Mouse (Mus musculus) gastrocnemius, adult 2 months (tissue): ENCODE data around the gene Gnmt. TPM values are rescaled to one million over a fixed set of nuclear protein-coding genes. Genes with fewer than 3 reads are reported as not detected.
A peak's percentile ranks its signal among the peaks of the same experiment; 100 is the strongest.
"Not testable (repeated sequence)": the region's sequence is repeated elsewhere in the genome, so short reads cannot be mapped to it uniquely, and the experiment has no call there.

Experiments
- DNase-seq: peaks from one replicate; pipeline ENCODE4 v3.0.0; 2022
- H3K27ac ChIP-seq: fragments of 200-600 bp; 2 replicates; pipeline ENCODE4 v1.8.1; 2022; ENCODE audit warnings: mild to moderate bottlenecking
- H3K4me3 ChIP-seq: fragments of 200-600 bp; 2 replicates; pipeline ENCODE4 v1.8.1; 2022; ENCODE audit warnings: mild to moderate bottlenecking, moderate library complexity
- CTCF ChIP-seq: fragments of 200-600 bp; IDR thresholded peaks from 2 replicates; pipeline ENCODE4 v1.8.1; 2022; ENCODE audit warnings: antibody characterized with exemption, mild to moderate bottlenecking, moderate library complexity
- intact Hi-C: fragments of 180-260 bp; cut with DNase I; formaldehyde crosslinking; loops from one replicate; pipeline ENCODE4 v1.15.1; 2025
- long read RNA-seq, 2 experiments: library from polyadenylated mRNA; stranded (forward); transcript quantifications; one replicate each; pipeline ENCODE4 v2.0.0; 2021
- total RNA-seq, 2 experiments: library from RNA; stranded (reverse); gene quantifications; 2 replicates each; pipeline ENCODE4 v1.2.3; 2021

The Gnmt gene
- 1 to 10 TPM; 1.7 to 4.8 TPM for total RNA-seq
- long read RNA-seq, experiment 1, transcript Gnmt-201 (6 exons, 1,035 nt), result major isoform, 5 of 5 reads
- long read RNA-seq, experiment 1, partial matches to known transcripts, result 0 of 5 reads
- long read RNA-seq, experiment 1, other reads (novel, unspliced or antisense), result 0 of 5 reads
- long read RNA-seq, experiment 2, partial matches to known transcripts, result 0 of 4 reads
- long read RNA-seq, experiment 2, other reads (novel, unspliced or antisense), result 1 of 4 reads

GRCm38 (mm10) chr17:46728904-46729318, at the start of gene Gnmt:
Gene Gnmt, minus strand, starts transcription at chr17:46729168.
- DNase-seq, result no peak
- intact Hi-C loops, result no loop called here
- no peak for TF ChIP-seq CTCF
- Histone ChIP-seq H3K27ac (0 out of 2 replicates have a peak within 1 kb of the TSS, but pooled peaks have one; percentile 10), H3K4me3 (peak within 1 kb of the TSS; percentile 42)

DNA sequence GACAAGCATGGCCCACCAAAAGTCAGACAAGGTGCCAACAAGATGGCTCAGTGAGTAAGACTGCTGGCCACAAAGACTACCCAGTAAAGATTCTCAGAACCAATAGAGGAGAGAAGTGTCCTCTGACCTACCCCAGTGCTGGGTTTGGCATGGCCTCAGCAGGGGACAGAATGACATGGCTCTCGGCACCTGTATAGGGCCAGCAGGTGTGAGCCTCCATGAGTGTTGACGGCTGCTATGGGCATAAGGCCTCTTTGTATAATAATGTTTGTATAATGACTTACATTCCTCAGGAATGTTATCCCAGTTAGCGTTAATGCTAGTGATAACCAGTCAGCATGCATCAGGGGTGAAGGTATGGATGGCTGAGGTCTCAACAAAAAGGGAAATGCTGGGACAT, 47.1 kb upstream of the Gnmt start:
- no peak for TF ChIP-seq CTCF
- Histone ChIP-seq H3K27ac (no peak overlapping the region), H3K4me3 (no peak overlapping the region)
- no peak for DNase-seq
- intact Hi-C loops, result no loop called here

GRCm38 (mm10) chr17:46775070-46775469, 46.1 kb upstream of the Gnmt start:
- H3K27ac ChIP-seq, result no peak overlapping the region
- no peak for DNase-seq
- intact Hi-C loops, result no loop called here
- TF ChIP-seq CTCF, result no peak
- H3K4me3 ChIP-seq, result no peak overlapping the region

GRCm38 (mm10) chr17:46774131-46774472, 45.1 kb upstream of the Gnmt start:
- intact Hi-C loops, result no loop called here
- TF ChIP-seq CTCF, result no peak
- H3K4me3 ChIP-seq, result peak overlapping the region; percentile 81
- no peak for DNase-seq
- H3K27ac ChIP-seq, result peak overlapping the region; percentile 96

- peak; percentile 10; the same call in 1 of the 2 replicates for TF ChIP-seq CTCF
- intact Hi-C loops, result no loop called here
- DNase-seq, result no peak
- H3K27ac ChIP-seq, result peak overlapping the region; percentile 96
- peak overlapping the region; percentile 81 for H3K4me3 ChIP-seq
These were observed 44.5 kb upstream of the Gnmt start for GRCm38 (mm10) chr17:46773278-46774130.

DNA sequence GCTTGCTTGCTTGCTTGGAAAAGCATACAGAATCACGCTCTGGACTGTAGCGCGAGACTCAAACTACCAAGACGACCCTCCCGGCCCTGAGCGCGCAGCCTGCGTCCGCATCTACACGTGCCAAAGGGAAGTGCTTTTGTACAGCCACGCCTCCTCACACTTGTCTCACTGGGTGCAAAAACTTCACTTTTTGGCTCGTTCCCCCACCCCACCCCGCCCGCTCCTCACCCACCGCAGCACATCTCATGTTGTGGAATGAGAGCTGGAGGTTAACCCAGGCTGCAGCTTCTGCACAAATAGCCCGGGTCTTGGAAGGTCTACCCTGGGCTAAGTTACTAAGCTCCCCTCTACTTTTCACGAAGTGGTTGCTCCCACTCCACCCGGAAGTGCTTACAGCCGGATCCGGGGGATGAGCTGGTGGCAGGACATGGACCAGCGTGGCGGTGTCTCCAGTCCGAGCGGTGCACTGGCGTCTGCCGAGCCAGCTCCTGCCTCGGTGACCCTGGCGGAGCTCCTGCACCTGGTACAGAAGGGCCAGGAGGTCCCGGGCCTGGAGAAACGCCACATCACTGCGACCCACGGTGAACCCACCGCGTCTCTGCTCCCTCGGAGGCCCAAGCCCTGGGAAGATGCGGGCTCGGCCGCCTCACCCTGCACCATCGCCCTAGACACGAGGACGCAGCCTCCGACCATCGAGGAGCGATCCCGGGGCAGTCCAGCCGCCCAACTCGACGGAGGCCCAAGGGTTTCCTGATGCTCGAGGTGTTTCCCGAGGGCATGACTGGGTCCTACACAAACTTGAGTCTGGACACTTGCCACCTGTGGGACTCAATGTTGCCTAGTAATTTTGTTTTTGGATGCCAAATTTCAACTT, 43.7 kb upstream of the Gnmt start, which contains the start of gene 2310039H08Rik:
TSS of gene 2310039H08Rik (plus strand) at position 232 of the 874 bp plus-strand sequence.
- peak; percentile 90 for DNase-seq
- Histone ChIP-seq H3K4me3 (peak within 1 kb of the TSS; percentile 81), H3K27ac (peak within 1 kb of the TSS; percentile 96)
- intact Hi-C loops, result no loop called here
- TF ChIP-seq CTCF, result no peak

- DNase-seq, result no peak
- TF ChIP-seq CTCF, result no peak
- H3K4me3 ChIP-seq, result peak overlapping the region; percentile 81
- H3K27ac ChIP-seq, result peak overlapping the region; percentile 96
- intact Hi-C loops, result no loop called here
These were observed 43.1 kb upstream of the Gnmt start for GRCm38 (mm10) chr17:46772038-46772403.

DNA sequence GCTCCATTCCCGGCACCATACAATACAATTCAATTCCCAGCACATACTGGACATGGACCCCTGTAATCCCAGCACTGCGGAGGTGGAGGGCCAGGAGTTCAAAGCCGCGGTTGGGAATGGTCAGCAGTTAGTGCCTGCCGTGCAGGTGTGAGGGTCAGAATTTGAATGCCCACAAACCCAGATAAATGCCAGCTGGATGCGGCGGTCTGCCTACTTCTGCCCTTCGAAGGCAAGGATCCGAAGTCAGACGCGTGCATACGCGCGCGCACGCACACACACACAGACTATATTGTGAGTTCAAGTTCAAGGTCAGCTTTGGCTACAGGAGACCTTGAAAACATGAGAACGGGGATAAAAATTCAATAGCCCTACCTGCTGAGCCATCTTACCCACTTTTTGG, 42.6 kb upstream of the Gnmt start:
- TF ChIP-seq CTCF, result no peak
- no peak for DNase-seq
- H3K27ac ChIP-seq, result peak overlapping the region; percentile 96
- H3K4me3 ChIP-seq, result peak overlapping the region; percentile 81
- intact Hi-C loops, result no loop called here

- no peak overlapping the region for H3K27ac ChIP-seq
- intact Hi-C loops, result no loop called here
- no peak for TF ChIP-seq CTCF
- no peak for DNase-seq
- no peak overlapping the region for H3K4me3 ChIP-seq
These were observed 42.1 kb upstream of the Gnmt start for GRCm38 (mm10) chr17:46771025-46771424.

GRCm38 (mm10) chr17:46770546-46770945, 41.6 kb upstream of the Gnmt start:
- intact Hi-C loops, result no loop called here
- no peak for DNase-seq
- no peak for TF ChIP-seq CTCF
- Histone ChIP-seq H3K4me3 (no peak overlapping the region), H3K27ac (no peak overlapping the region)

DNA sequence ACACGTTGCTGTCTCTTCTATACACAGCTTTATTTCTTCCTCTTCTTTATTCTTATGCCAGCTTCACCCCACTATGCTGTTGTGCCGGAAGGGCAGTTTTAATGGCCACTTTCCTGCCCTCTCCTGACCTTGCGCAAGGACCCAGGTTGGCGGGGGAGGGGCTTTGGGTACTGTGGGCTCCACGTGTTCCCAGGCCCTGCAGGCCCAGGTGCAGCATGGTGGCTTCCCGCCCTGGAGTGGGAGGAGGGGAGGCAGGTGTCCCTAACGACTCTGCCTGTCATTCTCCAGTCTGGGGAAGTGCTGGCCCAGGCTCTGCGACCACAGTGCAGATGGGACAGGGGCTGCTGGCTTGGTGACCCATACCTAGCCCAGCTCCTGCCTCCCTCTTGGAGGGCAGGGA, 38.9 kb upstream of the Gnmt start:
- no peak for TF ChIP-seq CTCF
- DNase-seq, result no peak
- H3K27ac ChIP-seq, result no peak overlapping the region
- intact Hi-C loops, result no loop called here
- no peak overlapping the region for H3K4me3 ChIP-seq

DNA sequence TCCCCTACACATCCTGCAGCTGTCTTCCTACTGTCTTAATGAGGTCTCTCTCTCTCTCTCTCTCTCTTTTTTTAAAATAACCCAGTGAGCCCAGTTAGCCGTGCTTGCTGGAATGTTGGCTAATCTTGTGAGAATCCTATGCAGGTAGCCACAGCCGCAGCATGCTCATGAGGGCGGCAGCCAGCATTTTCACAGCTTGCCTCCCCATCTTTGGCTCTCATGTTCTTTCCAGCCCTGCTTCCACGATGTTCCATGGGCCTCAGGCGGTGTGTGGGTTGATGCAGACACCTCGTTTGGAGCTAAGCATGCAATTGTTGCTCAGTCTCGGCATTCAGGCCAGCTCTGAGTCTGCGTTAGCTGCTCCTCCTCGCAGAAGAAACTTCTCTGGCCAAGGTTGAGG, 35.9 kb upstream of the Gnmt start:
- H3K4me3 ChIP-seq, H3K27ac ChIP-seq, DNase-seq, intact Hi-C loops: not testable (repeated sequence)

DNA sequence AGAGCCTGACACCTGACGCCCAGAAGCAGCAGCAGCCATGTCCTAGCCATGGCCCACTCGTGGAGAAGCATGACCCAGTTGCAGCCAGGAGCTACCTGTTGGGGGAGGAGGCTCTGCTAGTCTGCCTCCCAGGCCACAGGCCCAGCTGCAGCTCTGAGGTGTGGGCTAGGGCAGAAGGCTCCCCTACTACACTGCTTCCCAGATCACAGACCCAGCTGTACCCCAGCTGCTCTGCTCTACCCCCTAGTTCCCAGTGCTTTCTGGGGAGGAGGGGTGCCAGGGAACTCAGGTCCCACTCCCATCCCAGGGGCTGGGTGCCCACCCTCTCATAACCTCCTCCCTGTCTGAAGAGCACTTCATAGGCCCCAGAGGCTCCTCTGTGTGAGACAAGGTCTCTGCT, 34.6 kb upstream of the Gnmt start, which contains the start of gene Ptcra:
TSS of gene Ptcra (minus strand) at position 169 of the 400 bp plus-strand sequence.
- DNase-seq, result no peak
- no peak within 1 kb of the TSS for H3K4me3 ChIP-seq
- no peak for TF ChIP-seq CTCF
- no peak within 1 kb of the TSS for H3K27ac ChIP-seq
- intact Hi-C loops, result no loop called here
